ENCODE assay signal across 8 mouse cellular contexts in the genomic region with DNA sequence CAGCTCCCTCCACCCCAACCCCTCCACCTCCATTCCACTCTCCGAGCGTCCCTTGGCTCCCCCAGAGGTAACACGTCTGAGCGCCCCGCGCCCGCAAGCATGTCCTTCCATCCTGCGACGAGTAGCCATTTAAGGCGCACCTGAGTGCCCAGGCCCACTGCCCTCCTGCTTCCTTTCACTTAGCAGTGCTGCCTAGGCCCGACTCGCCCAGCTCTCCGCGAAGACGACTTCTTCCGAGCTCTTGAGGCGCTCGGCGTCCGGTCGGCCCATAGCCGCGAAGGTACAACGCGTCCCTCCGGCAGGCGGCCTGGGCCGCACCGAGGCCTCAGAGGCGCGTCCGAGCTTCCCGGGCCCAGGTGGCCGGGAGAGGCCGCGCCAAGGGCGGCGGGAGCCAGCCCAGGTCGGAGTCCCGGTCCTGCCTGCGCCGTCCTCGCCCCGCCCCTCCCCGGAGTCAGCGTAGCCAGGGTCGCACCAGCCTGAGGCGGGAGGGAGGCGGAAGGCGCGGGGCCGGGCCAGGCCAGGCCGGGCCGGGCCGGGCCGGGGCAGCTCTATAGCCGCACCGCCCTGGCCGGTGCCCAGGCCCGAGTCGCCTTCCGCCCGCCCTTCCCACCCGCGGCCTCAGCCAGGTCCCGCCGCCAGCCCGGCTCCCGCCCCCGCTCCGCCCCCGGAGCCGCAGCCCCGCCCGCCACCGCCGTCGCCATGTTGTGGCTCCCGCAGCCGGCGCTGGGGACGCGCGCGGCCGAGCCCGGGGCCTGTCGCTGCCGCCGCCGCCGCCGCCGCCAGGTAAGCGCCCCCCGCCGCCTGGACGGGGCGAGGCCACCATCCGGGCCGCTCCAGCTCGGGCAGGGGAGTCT. TPM values are rescaled to one million over a fixed set of nuclear protein-coding genes. Genes with fewer than 3 reads are reported as not detected.
A peak's percentile ranks its signal among the peaks of the same experiment; 100 is the strongest.
DNase-seq lines count a peak whose midpoint lies in the region; ATAC-seq lines count a peak whose summit lies in the region.

Zfp592 (plus strand) TSS at position 702 of the 854 bp plus-strand sequence.

- DNase-seq in Muller cell, postnatal 12 days (ENCODE audit: inconsistent ontology term): peak; percentile 90
- peak; percentile 78 for DNase-seq in cerebellum, adult 9-10 months
- DNase-seq in layer of hippocampus, postnatal 10 days (ENCODE audit: low spot score in 2 of 2): peak; percentile 73 to 82
- peak; percentile 83 for DNase-seq in lung, postnatal 10 days
- peak; percentile 89 for DNase-seq in ovary, postnatal 36 days (ENCODE audit: low spot score)
- DNase-seq in thymus, postnatal 25 days: peak; percentile 85

- ATAC-seq in frontal cortex, adult (ENCODE audit: low TSS enrichment): peak; percentile 67
- peak; percentile 23 to 49 for ATAC-seq in hematopoietic stem cell, adult 5-6 weeks (replicated peaks in 1 of 2; ENCODE audit: insufficient read depth in 1 of 2, low FRiP score in 2 of 2, low TSS enrichment in 1 of 2, low read depth in 1 of 2, poor library complexity in 2 of 2, severe bottlenecking in 2 of 2)

RNA-seq across cellular contexts. Expression of gene Zfp592, which starts in this region (rescaled TPM):
- total RNA-seq in hematopoietic stem cell, adult 5-6 weeks (2017): 20.9 and 41.5 TPM in 2 replicates
- 10 to 100 TPM; 24.8 to 32.7 TPM for total RNA-seq in layer of hippocampus, postnatal 10 days (2021)

Comparison
In these comparisons a context has a peak if more than half of its experiments do, and no peak if none do; other contexts are left out.
1. Peak in every context shown above with its lines: DNase-seq and ATAC-seq.